Mouse (Mus musculus): ENCODE results near the gene Xkr8. TPM values are rescaled to one million over a fixed set of nuclear protein-coding genes. Genes with fewer than 3 reads are reported as not detected.
"Not testable (repeated sequence)": the region's sequence is repeated elsewhere in the genome, so short reads cannot be mapped to it uniquely, and the experiment has no call there.

Gene Xkr8
- total and polyA plus RNA-seq, 3 experiments, result 3.8 to 8.6 (median 4.9) TPM

DNA sequence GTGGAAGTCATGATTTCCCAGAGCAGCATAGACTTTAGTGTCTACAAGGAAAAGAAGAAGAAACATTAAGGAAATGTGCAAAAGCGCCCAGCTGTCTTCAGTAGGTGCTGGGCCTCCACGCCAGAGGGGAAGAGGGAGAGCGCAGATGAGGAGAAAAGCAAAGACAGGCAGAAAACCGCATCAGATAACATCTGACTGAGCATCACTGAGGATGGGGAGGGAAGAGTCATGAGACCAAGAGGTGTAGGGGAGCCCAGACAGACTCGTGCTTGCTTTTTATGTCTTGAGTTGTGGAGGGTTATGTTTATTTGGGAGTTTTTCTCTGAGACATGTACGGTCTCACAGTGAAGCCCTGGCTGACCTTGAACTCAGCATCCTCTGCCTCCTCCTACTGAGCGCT, 9.1 kb upstream of the Xkr8 start:
- Histone ChIP-seq H3K4me2 (ENCODE audit: insufficient read depth, low read depth, poor library complexity, severe bottlenecking) (no peak overlapping the region), H3K9me3 (replicated peaks; ENCODE audit: low read length) (no peaks in the 10 kb centered on the region), H3K36me3 (replicated peaks in 1 of 2; ENCODE audit: control insufficient read depth in 1 of 2, insufficient read depth in 1 of 2, low read length in 1 of 2) (peaks cover 6 to 22% of the 10 kb centered on the region in 2 experiments), H3K4me3 (replicated peaks in 1 of 3; ENCODE audit: low read depth in 2 of 3, low read length in 2 of 3, poor library complexity in 1 of 3) (no peak overlapping the region), H3K27me3 (replicated peaks) (no peaks in the 10 kb centered on the region), H3K79me2 (replicated peaks; ENCODE audit: control insufficient read depth, extremely low read depth, insufficient read depth, poor library complexity, severe bottlenecking) (no peaks in the 10 kb centered on the region), H3K4me1 (ENCODE audit: control insufficient read depth in 1 of 2, insufficient read depth in 2 of 2) (peaks cover 0 to 13% of the 10 kb centered on the region in 2 experiments; a peak in 2 of 4 replicates), H3K27ac (ENCODE audit: insufficient read depth, low read depth) (no peak overlapping the region), H3K9ac (ENCODE audit: insufficient read depth, low read depth) (no peak overlapping the region)
- in situ Hi-C loops (cut with MboI; ENCODE audit: low pct_ligation_motif_present, low pct_unique_long_range_greater_than_20kb, low sequenced_read_pairs), result no loop called here
- dilution Hi-C loops (cut with MboI; ENCODE audit: extremely low pct_ligation_motif_present, extremely low pct_unique_long_range_greater_than_20kb, low sequenced_read_pairs), result no loop called here
- no peak for DNase-seq (ENCODE audit: extremely low read depth)
- TF ChIP-seq POLR2A (IDR thresholded peaks at IDR 0.05; ENCODE audit: low read depth, low read length), result no peak
- no peak for TF ChIP-seq BHLHE40 (IDR thresholded peaks at IDR 0.05; ENCODE audit: low read depth, low read length)
- TF ChIP-seq IRF4 (IDR thresholded peaks at IDR 0.05; ENCODE audit: low read depth, low read length), result no peak
- no peak for TF ChIP-seq TCF12 (IDR thresholded peaks at IDR 0.05; ENCODE audit: low read depth, low read length)
- no peak for TF ChIP-seq MXI1 (IDR thresholded peaks at IDR 0.05; ENCODE audit: low read depth, low read length)
- no peak for TF ChIP-seq UBTF (IDR thresholded peaks at IDR 0.05; ENCODE audit: low read depth, low read length)
- no peak for TF ChIP-seq ZC3H11A (IDR thresholded peaks at IDR 0.05; ENCODE audit: low read depth, low read length)
- TF ChIP-seq USF2 (conservative IDR thresholded peaks at IDR 0.05; ENCODE audit: low read depth, low read length), result no peak
- no peak for TF ChIP-seq ETS1 (conservative IDR thresholded peaks at IDR 0.05; ENCODE audit: low read depth, low read length)
- TF ChIP-seq KAT2A (IDR thresholded peaks at IDR 0.05; ENCODE audit: insufficient replicate concordance, low read length), result no peak

DNA sequence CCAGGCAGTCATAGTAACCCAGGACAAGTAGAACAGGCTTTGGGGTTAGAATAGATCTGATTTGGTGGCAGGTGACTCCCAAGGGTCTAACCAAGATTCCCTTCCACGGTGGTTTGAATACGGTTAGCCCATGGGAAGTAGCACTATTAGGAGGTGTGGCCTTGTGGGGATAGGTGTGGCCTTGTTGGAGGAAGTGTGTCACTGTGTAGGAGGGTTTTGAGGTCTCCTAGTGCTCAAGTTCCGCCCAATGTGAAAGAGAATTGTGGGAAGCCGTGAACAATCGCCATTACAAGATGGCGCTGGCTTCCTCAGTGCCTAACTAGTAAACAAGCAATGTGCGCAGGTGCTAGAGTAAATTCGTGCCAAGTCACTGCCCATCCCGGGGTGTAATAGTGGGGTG, 4.8 kb upstream of the Xkr8 start:
- H3K27ac ChIP-seq (ENCODE audit: insufficient read depth, low read depth); H3K79me2 ChIP-seq (replicated peaks; ENCODE audit: control insufficient read depth, extremely low read depth, insufficient read depth, poor library complexity, severe bottlenecking); H3K4me3 ChIP-seq (replicated peaks in 1 of 3; ENCODE audit: low read depth in 2 of 3, low read length in 2 of 3, poor library complexity in 1 of 3); H3K9me3 ChIP-seq (replicated peaks; ENCODE audit: low read length); H3K4me2 ChIP-seq (ENCODE audit: insufficient read depth, low read depth, poor library complexity, severe bottlenecking); in situ Hi-C loops (cut with MboI; ENCODE audit: low pct_ligation_motif_present, low pct_unique_long_range_greater_than_20kb, low sequenced_read_pairs); dilution Hi-C loops (cut with MboI; ENCODE audit: extremely low pct_ligation_motif_present, extremely low pct_unique_long_range_greater_than_20kb, low sequenced_read_pairs); H3K27me3 ChIP-seq (replicated peaks); H3K9ac ChIP-seq (ENCODE audit: insufficient read depth, low read depth): not testable (repeated sequence)
- peaks cover 7 to 20% of the 10 kb centered on the region in 2 experiments for H3K36me3 ChIP-seq (replicated peaks in 1 of 2; ENCODE audit: control insufficient read depth in 1 of 2, insufficient read depth in 1 of 2, low read length in 1 of 2)
- H3K4me1 ChIP-seq (ENCODE audit: control insufficient read depth in 1 of 2, insufficient read depth in 2 of 2), result peaks cover 2 to 30% of the 10 kb centered on the region in 2 experiments; a peak in 2 of 4 replicates
- peak; percentile 12 for DNase-seq (ENCODE audit: extremely low read depth)

DNA sequence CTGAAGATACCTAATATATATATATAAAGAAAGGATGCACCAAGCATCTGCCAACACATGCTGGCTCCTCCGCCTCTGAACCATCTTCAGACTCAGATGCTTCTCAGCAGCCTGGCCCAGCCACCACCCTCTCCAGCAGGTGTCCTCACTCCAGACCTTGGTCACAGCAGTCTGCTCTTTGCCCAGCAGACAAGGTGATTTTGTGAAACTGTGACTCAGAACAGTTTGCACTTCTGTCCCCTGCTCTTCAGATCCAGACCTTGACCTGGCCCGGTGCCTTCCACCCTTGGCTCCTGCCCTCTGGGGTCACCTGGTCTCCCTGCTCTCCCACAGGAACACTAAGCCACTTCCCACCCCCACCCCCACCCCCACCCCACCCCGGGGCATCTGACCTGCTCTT, 3.5 kb upstream of the Xkr8 start:
- in situ Hi-C loops (cut with MboI; ENCODE audit: low pct_ligation_motif_present, low pct_unique_long_range_greater_than_20kb, low sequenced_read_pairs) (no loop called here), dilution Hi-C loops (cut with MboI; ENCODE audit: extremely low pct_ligation_motif_present, extremely low pct_unique_long_range_greater_than_20kb, low sequenced_read_pairs) (no loop called here)
- Histone ChIP-seq H3K27me3 (replicated peaks) (no peaks in the 10 kb centered on the region), H3K36me3 (replicated peaks in 1 of 2; ENCODE audit: control insufficient read depth in 1 of 2, insufficient read depth in 1 of 2, low read length in 1 of 2) (peaks cover 8 to 20% of the 10 kb centered on the region in 2 experiments), H3K27ac (ENCODE audit: insufficient read depth, low read depth) (no peak overlapping the region), H3K79me2 (replicated peaks; ENCODE audit: control insufficient read depth, extremely low read depth, insufficient read depth, poor library complexity, severe bottlenecking) (no peaks in the 10 kb centered on the region), H3K4me3 (replicated peaks in 1 of 3; ENCODE audit: low read depth in 2 of 3, low read length in 2 of 3, poor library complexity in 1 of 3) (no peak overlapping the region), H3K4me1 (ENCODE audit: control insufficient read depth in 1 of 2, insufficient read depth in 2 of 2) (peaks cover 2 to 41% of the 10 kb centered on the region in 2 experiments; a peak in 3 of 4 replicates), H3K9ac (ENCODE audit: insufficient read depth, low read depth) (no peak overlapping the region), H3K4me2 (ENCODE audit: insufficient read depth, low read depth, poor library complexity, severe bottlenecking) (no peak overlapping the region), H3K9me3 (replicated peaks; ENCODE audit: low read length) (no peaks in the 10 kb centered on the region)
- DNase-seq (ENCODE audit: extremely low read depth), result peak; percentile 39
- no peak for TF ChIP-seq POLR2AphosphoS2 (IDR thresholded peaks at IDR 0.05; ENCODE audit: low read depth, low read length)
- TF ChIP-seq KAT2A (IDR thresholded peaks at IDR 0.05; ENCODE audit: insufficient replicate concordance, low read length), result no peak
- no peak for TF ChIP-seq MAFK (IDR thresholded peaks at IDR 0.05; ENCODE audit: insufficient replicate concordance, low read length)
- TF ChIP-seq SMC3 (IDR thresholded peaks at IDR 0.05; ENCODE audit: low read depth, low read length), result peak; percentile 61
- TF ChIP-seq CTCF (conservative IDR thresholded peaks at IDR 0.05 in 1 of 2, IDR thresholded peaks at IDR 0.05 in 1 of 2; ENCODE audit: low read depth in 2 of 2, low read length in 2 of 2), result peak in 1 of 2 experiments; percentile 63; a peak in 2 of 4 replicates
- TF ChIP-seq BHLHE40 (IDR thresholded peaks at IDR 0.05; ENCODE audit: low read depth, low read length), result no peak
- TF ChIP-seq EP300 (IDR thresholded peaks at IDR 0.05; ENCODE audit: low read length), result no peak
- TF ChIP-seq IRF4 (IDR thresholded peaks at IDR 0.05; ENCODE audit: low read depth, low read length), result no peak
- TF ChIP-seq SIN3A (IDR thresholded peaks at IDR 0.05; ENCODE audit: low read length), result no peak
- TF ChIP-seq PAX5 (IDR thresholded peaks at IDR 0.05; ENCODE audit: low read length), result no peak
- TF ChIP-seq TCF12 (IDR thresholded peaks at IDR 0.05; ENCODE audit: low read depth, low read length), result no peak
- TF ChIP-seq MEF2A (IDR thresholded peaks at IDR 0.05; ENCODE audit: borderline replicate concordance, low read depth, low read length), result no peak
- no peak for TF ChIP-seq JUN (IDR thresholded peaks at IDR 0.05; ENCODE audit: insufficient read depth, low read depth, low read length)
- TF ChIP-seq NELFE (IDR thresholded peaks at IDR 0.05; ENCODE audit: low read depth, low read length), result no peak
- no peak for TF ChIP-seq USF1 (IDR thresholded peaks at IDR 0.05; ENCODE audit: low read depth, low read length)
- TF ChIP-seq GABPA (IDR thresholded peaks at IDR 0.05; ENCODE audit: insufficient replicate concordance, low read depth, low read length), result no peak
- TF ChIP-seq MAX (IDR thresholded peaks at IDR 0.05; ENCODE audit: low read length), result no peak
- TF ChIP-seq HCFC1 (IDR thresholded peaks at IDR 0.05; ENCODE audit: low read depth, low read length), result no peak
- TF ChIP-seq NRF1 (IDR thresholded peaks at IDR 0.05; ENCODE audit: low read depth, low read length), result no peak
- TF ChIP-seq TBP (conservative IDR thresholded peaks at IDR 0.05; ENCODE audit: low read depth, low read length), result no peak
- TF ChIP-seq ZKSCAN1 (IDR thresholded peaks at IDR 0.05; ENCODE audit: borderline replicate concordance, low read depth, low read length), result no peak
